Mouse (Mus musculus) bone marrow macrophage, adult 2 months (primary cell): Measurements from ENCODE around the gene Prss56.

Source experiments
- CTCF ChIP-seq: IDR thresholded peaks from 2 replicates; pipeline ENCODE4 v1.5.1; 2012; ENCODE audit warnings: low read depth, mild to moderate bottlenecking, low read length, moderate library complexity
- POLR2A ChIP-seq: IDR thresholded peaks from 2 replicates; pipeline ENCODE4 v1.6.1; 2012; ENCODE audit warnings: mild to moderate bottlenecking, low read depth, low read length, borderline replicate concordance

DNA sequence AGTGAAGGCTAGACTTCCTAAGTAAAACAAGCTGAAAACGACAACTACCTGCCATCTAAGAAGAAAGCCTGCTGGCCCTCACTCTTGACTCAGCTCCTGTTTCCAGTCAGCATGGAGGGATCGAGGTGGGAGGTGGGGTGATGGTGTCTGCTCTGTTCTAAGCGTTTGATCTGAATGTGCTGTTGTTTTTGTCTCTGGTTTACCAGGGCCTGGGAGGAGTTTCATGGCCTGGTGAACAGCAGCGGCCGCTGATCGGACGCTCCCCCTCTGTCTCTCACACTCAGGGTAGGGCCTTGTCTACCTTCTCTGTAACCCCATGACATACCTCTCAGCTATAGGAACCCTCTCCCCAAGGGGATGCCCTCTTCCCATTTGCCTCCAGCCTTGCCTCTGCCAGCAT is 49.1 kb downstream of the Prss56 start:
- TF ChIP-seq CTCF = no peak
- TF ChIP-seq POLR2A = no peak
